Mouse (Mus musculus): ENCODE measurements around the gene Ddx41.
A peak's percentile ranks its signal among the peaks of the same experiment; 100 is the strongest.

The Ddx41 gene

GRCm38 (mm10) chr13:55540933-55541332 lies 4.5 kb upstream of the Ddx41 start:
- DNase-seq = no peak

GRCm38 (mm10) chr13:55535796-55536193 lies 663 bp downstream of the Ddx41 start:
- DNase-seq = peak; percentile 67

- peak; percentile 58 for DNase-seq
Observed at GRCm38 (mm10) chr13:55535191-55535590, 1.3 kb downstream of the Ddx41 start.

GRCm38 (mm10) chr13:55529198-55529915 lies 7.1 kb downstream of the Ddx41 start, which contains the start of gene Dok3:
TSS of gene Dok3 (minus strand) at chr13:55529296.
- no peak for DNase-seq

GRCm38 (mm10) chr13:55527834-55528772 lies 8.4 kb downstream of the Ddx41 start:
- DNase-seq = no peak

GRCm38 (mm10) chr13:55527212-55527611 lies 9.2 kb downstream of the Ddx41 start:
- no peak for DNase-seq

DNA sequence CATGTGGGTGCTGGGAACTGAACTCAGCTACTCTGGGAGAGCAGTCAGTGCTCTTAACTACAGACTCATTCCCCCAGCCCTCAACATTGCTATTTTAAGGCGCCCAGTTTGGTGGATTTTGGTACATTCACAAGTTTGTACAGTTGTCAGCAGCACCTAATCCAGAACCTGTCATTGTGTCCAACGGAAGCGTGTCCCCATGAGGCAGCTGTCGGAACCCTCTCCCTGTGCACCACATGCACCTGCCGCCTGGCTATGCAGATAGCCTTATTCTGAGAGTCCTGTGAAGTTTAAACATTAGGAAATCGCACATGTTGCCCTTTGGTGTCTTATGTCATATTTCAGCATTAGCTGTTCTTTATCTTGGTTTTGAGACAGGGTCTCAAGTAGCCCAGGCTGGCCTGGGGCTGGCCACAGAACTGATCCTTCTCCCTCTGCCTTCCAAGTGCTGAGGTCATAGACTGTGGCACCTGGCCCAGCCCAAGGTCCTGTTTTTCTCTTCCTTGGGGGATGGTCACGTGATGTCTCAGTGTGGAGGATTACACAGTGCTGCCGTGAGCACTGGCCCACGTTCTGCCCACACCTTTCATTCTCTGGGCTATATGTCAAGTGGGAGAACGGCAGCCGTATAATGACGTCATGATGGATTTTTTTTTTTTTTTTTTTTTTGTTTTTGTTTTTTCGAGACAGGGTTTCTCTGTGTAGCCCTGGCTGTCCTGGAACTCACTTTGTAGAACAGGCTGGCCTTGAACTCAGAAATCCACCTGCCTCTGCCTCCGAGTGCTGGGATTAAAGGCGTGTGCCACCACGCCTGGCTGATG lies 10.5 kb downstream of the Ddx41 start:
- no peak for DNase-seq

- no peak for DNase-seq
Observed at GRCm38 (mm10) chr13:55523951-55524600, 12.4 kb downstream of the Ddx41 start.

DNA sequence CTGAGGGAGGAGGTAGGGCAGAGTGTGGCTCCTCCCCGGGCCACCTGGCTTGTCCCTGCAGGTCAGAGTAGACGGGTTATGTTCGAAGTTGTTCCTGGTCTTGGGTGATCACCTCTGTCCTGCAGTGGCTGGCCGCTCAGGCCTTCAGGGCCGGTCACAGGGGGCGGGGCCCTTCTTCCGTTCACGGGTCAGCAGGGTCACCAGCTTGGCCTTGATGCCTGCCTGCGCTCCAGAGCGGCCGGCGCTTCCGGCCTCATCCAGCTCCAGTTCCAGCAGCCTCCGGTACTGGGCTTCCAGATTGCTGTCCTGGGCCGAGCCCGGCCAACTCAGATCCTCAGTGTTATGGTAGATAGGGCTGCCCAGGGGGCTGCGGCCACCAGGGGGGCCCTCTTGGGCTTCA lies 13.2 kb downstream of the Ddx41 start:
- no peak for DNase-seq

DNA sequence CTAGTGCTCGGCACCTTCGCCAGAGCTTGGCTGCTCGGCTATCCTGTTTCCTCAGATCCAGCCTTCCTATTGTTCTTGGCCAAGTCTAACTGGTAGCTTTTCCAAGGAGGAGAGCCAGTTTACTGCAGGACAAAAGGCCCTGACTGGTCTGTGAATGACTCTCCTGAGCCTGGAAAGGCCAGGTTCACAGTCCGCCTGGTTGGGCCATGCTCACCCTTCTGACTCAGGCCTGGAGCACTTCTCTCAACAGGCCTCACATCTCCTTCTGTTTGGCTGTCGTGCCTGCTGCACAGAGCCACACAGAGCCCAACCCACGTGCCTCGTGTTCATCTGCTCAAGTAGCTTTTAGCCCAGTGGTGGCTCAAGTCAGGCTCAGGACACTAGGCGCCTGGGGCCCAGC lies 13.7 kb downstream of the Ddx41 start:
- DNase-seq = no peak

DNA sequence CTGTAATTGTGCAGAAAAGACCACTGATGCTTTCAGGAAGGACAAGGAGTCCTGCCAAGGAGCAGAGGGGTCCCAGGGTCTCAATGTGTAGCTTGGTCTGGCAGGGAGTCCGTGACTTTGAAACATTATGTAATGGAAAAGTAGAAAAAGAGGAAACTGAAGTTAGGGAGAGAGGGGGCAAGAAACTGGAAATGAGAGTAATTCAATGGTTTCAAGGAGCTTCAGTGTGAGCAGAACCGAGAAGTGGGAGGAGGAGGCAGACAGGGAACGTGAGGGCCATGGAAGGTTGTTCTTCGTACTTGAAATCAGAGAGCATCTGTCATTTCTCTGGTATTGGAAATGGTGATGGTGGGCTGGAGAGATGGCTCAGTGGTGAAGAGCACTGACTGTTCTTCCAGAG lies 16.9 kb downstream of the Ddx41 start:
- DNase-seq = no peak

GRCm38 (mm10) chr13:55516955-55517354 lies 19.5 kb downstream of the Ddx41 start:
- peak; percentile 75 for DNase-seq

- DNase-seq = no peak
Observed at GRCm38 (mm10) chr13:55513828-55514227, 22.6 kb downstream of the Ddx41 start.

- DNase-seq = peak; percentile 89
Observed at GRCm38 (mm10) chr13:55513111-55513748, 23.2 kb downstream of the Ddx41 start, which contains the start of gene Pdlim7. TSS of gene Pdlim7 (minus strand) at chr13:55513676.

- DNase-seq = peak; percentile 71
Observed at GRCm38 (mm10) chr13:55512379-55513031, 24.0 kb downstream of the Ddx41 start.

GRCm38 (mm10) chr13:55511492-55511861 lies 25.0 kb downstream of the Ddx41 start:
- DNase-seq = no peak

DNA sequence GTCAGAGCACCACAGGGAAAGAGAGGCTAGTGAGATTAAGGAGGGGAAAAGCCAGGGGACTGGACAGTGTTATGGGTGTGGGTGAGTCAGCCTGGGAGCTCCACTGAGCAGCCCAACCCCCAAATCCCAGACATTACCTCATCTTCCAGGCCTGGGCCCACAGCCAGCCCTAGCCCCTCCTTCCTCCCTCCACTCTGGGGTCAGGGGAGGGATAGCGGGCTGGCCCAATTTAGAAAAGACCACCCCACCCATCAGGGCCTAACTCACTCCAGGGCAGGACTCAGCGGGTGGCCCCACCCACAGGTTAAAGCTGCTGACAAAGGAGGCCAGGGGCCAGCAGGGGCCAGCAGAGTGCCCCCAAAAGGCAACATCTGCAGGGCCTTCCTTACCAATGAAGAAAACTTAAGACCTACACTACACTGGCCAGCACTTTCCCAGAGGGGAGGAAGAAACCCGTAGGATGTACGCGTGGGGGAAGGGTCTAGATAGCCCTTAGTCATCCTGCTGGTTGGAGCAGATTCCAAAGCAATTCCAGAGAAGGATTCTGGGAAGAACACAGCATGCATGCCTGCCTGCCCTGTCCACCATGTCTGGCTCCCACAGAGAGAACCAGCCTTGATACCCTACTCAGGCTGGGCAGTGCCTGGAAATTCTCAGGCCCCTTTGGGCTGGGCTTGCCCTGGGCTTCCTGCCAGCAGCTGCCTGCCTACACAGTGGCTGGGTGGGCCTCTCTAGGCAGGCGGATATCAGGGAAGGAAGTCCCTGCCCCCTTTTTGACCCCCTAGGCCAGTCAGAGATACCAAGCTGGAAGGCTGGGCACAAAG lies 25.6 kb downstream of the Ddx41 start:
- DNase-seq = no peak

DNA sequence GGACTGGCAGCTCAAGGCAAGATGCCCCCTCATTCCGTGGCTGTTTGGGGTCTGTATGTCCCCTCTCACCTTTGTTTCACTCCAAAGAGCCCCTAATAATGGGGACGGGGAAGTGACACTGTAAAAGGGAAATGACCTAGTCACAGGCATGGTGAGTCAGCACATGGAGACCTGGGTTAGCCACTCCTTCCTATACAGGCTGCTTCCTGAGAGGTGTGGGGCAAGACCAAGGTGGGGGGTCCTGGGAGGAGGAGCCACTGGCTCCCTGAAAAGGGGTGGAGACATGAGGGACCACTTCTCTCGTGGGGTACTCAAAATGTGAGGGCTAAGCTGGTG lies 26.2 kb downstream of the Ddx41 start:
- DNase-seq = no peak

DNA sequence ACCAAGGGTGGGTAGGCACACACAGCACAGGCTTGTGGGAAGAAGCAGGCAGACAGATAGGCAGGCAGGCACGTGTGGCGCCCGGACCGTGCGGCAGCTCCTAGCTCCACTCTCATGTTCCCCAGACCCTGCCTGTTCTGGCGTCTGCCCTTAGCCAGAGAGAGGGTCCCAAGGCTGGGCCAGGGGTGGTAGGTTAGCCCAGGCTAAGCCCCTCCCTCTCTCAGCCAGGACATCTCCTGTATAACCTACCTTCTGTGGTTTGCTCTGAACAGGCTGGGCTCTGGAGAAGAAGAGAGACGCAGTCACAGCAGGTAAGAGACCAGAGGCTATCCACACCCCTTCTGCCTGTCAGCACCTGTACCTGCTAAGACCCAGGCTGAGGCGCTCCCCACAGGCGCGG lies 27.9 kb downstream of the Ddx41 start:
- DNase-seq = no peak

- no peak for DNase-seq
Observed at GRCm38 (mm10) chr13:55507877-55508276, 28.6 kb downstream of the Ddx41 start.

GRCm38 (mm10) chr13:55506697-55507096 lies 29.8 kb downstream of the Ddx41 start:
- no peak for DNase-seq
